Mouse (Mus musculus) embryonic facial prominence, embryonic 15.5 days (tissue): ENCODE results near the gene Olfr281. TPM values are rescaled to one million over a fixed set of nuclear protein-coding genes. Genes with fewer than 3 reads are reported as not detected.
"Not testable (repeated sequence)": the region's sequence is repeated elsewhere in the genome, so short reads cannot be mapped to it uniquely, and the experiment has no call there.

Experiments used
- ATAC-seq: fragments of 200-750 bp; cut with Nextera tagmentation; 2 replicates; pipeline ENCODE4 v1.8.0; 2017; ENCODE audit warnings: low read depth, moderate TSS enrichment; ENCODE audit not compliant: insufficient number of reproducible peaks, low FRiP score, low TSS enrichment
- H3K27ac ChIP-seq: fragments of 300-500 bp; sonication (generic); replicated peaks from 2 replicates; pipeline ENCODE4 v1.5.1; 2015; ENCODE audit warnings: mild to moderate bottlenecking, inconsistent platforms
- H3K27me3 ChIP-seq: fragments of 300-500 bp; sonication (generic); 2 replicates; pipeline ENCODE4 v1.6.1; 2015; ENCODE audit warnings: inconsistent platforms
- H3K36me3 ChIP-seq: fragments of 300-500 bp; sonication (generic); 2 replicates; pipeline ENCODE4 v1.6.1; 2015; ENCODE audit warnings: mild to moderate bottlenecking, inconsistent platforms
- H3K4me1 ChIP-seq: fragments of 300-500 bp; sonication (generic); 2 replicates; pipeline ENCODE4 v1.6.1; 2015; ENCODE audit warnings: inconsistent platforms
- H3K4me2 ChIP-seq: fragments of 300-500 bp; sonication (generic); replicated peaks from 2 replicates; pipeline ENCODE4 v1.6.1; 2015; ENCODE audit warnings: mild to moderate bottlenecking, inconsistent platforms
- H3K4me3 ChIP-seq: fragments of 300-500 bp; sonication (generic); replicated peaks from 2 replicates; pipeline ENCODE4 v1.5.1; 2015; ENCODE audit warnings: mild to moderate bottlenecking, inconsistent platforms
- H3K9ac ChIP-seq: fragments of 300-500 bp; sonication (generic); 2 replicates; pipeline ENCODE4 v1.6.1; 2015; ENCODE audit warnings: inconsistent platforms
- H3K9me3 ChIP-seq: fragments of 300-500 bp; sonication (generic); replicated peaks from 2 replicates; pipeline ENCODE4 v1.6.1; 2016; ENCODE audit warnings: inconsistent platforms
- WGBS: fragments of 180-500 bp; shearing (Covaris S2); methylation state at CpG from one replicate; pipeline ENCODE4 v1.1.7; 2015; 5-methylcytosine and 5-hydroxymethylcytosine counted together
- polyA plus RNA-seq: library from polyadenylated mRNA; unstranded; fragments of >200 nt; fragmentation: Nextera tagmentation; extraction: Ambion mirVana; gene quantifications from 2 replicates; pipeline ENCODE4 v1.2.1, GENCODE M21; 2015

Olfr281 gene
- polyA plus RNA-seq: 0.07 TPM in 1 of 2 replicates, not detected in the other

DNA sequence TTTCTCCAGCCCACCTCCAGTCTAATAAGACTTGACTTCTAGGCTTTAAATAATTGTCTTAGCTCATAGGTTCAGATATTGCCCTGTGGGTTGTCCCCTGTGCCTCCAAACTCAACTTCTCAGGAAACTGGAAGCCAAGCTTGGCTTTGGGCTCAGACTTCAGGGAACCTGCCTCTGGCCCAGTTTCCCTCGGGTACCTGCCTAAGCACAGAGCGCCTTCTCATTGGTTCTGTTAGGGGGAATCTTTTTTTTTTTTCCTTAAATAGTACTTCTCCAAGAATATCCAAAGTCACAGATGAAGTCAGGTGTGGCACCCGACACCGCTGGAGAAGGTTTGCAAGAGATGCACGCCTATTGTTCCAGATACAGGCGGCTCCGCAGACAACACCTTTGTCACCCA lies at the start of gene Olfr281:
TSS of gene Olfr281 (plus strand) at position 301 of the 400 bp plus-strand sequence.
- Histone ChIP-seq H3K4me1 (no peaks in the 10 kb centered on the region), H3K4me3 (no peak within 1 kb of the TSS), H3K27me3 (no peaks in the 10 kb centered on the region), H3K4me2 (no peak within 1 kb of the TSS), H3K36me3 (no peaks in the 10 kb centered on the region), H3K9ac (no peak within 1 kb of the TSS), H3K27ac (no peak within 1 kb of the TSS), H3K9me3 (no peaks in the 10 kb centered on the region)
- no peak for ATAC-seq
- WGBS: 92% methylated on average over 7 of the region's 7 CpGs

DNA sequence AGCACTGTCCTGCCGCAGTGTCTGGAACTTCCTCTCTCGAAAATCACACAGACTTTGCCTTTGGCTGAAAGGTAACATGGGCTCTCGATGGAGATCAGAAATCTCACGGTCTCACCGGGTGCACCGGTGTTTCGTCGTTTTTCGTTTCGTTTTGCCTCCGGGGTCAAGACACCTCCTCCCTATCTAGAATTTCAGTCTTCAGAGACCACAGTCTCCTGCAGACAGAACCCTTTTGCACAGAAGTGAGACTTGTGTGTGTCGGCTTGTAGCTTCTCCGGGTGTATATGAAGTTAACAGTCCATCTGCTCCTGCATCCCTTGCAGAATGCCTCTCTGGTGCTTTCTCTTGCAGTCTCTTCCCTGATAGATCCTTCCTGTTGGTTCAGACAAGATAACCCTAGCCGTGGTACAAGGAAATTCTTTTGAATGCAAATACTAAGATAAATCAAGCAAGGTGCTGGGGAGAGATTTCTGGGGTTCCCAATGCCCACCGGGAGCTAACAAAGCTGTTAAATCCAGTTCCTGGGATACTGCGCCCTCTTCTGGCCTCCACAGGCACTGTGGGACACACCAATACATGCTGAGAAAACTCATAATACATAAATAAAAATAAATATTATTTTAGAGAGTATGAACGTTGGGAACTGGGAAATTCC lies 43.9 kb upstream of the Olfr281 start:
- WGBS: 68% methylated on average over 17 of the region's 17 CpGs
- Histone ChIP-seq H3K4me3 (no peak overlapping the region), H3K4me1 (no peaks in the 10 kb centered on the region), H3K9ac (no peak overlapping the region), H3K27me3 (no peaks in the 10 kb centered on the region), H3K36me3 (no peaks in the 10 kb centered on the region), H3K4me2 (no peak overlapping the region), H3K9me3 (no peaks in the 10 kb centered on the region), H3K27ac (no peak overlapping the region)
- ATAC-seq: no peak

DNA sequence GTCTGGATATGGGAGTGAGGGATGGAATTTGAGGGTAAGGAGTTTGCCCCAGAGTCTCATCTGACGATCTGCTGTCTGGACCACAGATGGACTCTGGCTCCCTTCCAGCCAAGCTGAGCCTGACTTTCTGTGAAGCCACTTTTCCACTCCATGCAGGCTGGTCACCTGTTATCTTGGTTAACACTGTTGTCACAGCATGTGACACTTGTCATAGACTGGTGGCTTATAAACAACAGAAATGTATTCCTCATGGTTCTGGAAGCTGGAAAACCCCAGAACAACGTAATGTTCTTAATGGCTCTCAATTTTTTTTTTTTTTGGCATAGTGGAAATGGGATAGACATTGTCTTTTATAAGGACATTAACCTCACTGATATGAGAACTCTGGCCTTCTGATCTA lies 42.8 kb upstream of the Olfr281 start:
- Histone ChIP-seq H3K9me3 (no peaks in the 10 kb centered on the region), H3K27ac (no peak overlapping the region), H3K27me3 (no peaks in the 10 kb centered on the region), H3K4me3 (no peak overlapping the region), H3K4me1 (no peaks in the 10 kb centered on the region), H3K9ac (no peak overlapping the region), H3K36me3 (no peaks in the 10 kb centered on the region), H3K4me2 (no peak overlapping the region)
- 83% methylated on average over 2 of the region's 2 CpGs for WGBS
- ATAC-seq: no peak

DNA sequence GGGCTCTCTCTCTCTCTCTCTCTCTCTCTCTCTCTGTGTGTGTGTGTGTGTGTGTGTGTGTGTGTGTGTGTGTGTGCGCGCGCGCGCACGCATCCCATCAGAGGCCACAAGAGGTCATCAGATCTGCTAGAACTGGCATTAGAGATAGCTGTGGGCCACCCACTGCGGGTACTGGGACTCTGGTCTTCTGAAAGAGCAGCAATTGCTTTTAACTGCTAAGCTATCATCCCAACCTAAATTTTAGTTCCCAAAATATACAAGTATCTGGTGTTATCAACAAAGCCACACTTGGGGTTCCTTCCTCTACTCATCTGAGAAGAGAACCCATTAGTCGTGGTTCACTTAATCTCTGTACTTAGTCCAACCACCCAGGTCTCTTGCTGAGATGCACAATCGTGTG lies 42.1 kb upstream of the Olfr281 start:
- H3K27me3 ChIP-seq: no peaks in the 10 kb centered on the region
- H3K9ac ChIP-seq: no peak overlapping the region
- H3K9me3 ChIP-seq: no peaks in the 10 kb centered on the region
- WGBS: 93% methylated on average over 9 of the region's 9 CpGs
- no peak overlapping the region for H3K4me3 ChIP-seq
- no peaks in the 10 kb centered on the region for H3K4me1 ChIP-seq
- no peak overlapping the region for H3K27ac ChIP-seq
- no peaks in the 10 kb centered on the region for H3K36me3 ChIP-seq
- H3K4me2 ChIP-seq: no peak overlapping the region
- ATAC-seq: no peak

DNA sequence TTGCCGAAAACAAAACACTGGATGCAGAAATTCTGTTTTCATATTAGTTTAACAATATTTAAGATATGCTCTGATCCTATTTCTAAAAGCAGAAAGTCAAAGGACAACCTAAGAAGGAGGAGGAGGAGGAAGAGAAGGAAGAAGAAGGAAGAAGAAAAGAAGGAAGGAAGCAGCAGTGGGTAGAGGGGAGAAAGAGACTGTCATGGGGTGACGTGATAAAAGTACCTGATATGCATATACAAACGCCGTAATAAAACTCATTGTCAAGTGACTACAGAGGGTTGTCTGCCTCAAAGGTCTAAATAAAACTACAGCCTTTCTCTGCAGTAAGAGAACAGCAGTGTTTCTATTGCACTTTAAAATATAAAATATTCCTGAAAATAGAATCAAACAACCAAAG lies 36.4 kb upstream of the Olfr281 start:
- Histone ChIP-seq H3K4me1 (0 out of 2 replicates have a peak, but pooled peaks cover 5% of the 10 kb centered on the region), H3K4me2 (no peak overlapping the region), H3K36me3 (no peaks in the 10 kb centered on the region), H3K4me3 (no peak overlapping the region), H3K27ac (no peak overlapping the region), H3K27me3 (no peaks in the 10 kb centered on the region), H3K9ac (no peak overlapping the region), H3K9me3 (no peaks in the 10 kb centered on the region)
- no peak for ATAC-seq
- WGBS: 75% methylated on average over 4 of the region's 4 CpGs

DNA sequence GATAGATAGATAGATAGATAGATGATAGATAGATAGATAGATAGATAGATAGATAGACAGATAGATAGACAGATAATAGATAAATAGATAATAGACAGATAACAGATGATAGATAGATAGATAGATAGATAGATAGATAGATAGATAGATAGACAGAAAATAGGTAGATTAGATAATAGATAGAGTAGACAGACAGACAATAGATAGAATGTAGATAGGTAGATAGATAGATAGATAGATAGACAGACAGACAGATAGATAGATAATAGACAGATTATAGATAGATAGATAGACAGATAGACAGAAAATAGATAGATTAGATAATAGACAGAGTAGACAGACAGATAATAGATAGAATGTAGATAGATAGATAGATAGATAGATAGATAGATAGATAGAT lies 35.6 kb upstream of the Olfr281 start:
- not testable (repeated sequence) for H3K27ac ChIP-seq, H3K9me3 ChIP-seq, H3K4me1 ChIP-seq, H3K4me2 ChIP-seq, H3K9ac ChIP-seq, H3K27me3 ChIP-seq, ATAC-seq, H3K4me3 ChIP-seq, H3K36me3 ChIP-seq

DNA sequence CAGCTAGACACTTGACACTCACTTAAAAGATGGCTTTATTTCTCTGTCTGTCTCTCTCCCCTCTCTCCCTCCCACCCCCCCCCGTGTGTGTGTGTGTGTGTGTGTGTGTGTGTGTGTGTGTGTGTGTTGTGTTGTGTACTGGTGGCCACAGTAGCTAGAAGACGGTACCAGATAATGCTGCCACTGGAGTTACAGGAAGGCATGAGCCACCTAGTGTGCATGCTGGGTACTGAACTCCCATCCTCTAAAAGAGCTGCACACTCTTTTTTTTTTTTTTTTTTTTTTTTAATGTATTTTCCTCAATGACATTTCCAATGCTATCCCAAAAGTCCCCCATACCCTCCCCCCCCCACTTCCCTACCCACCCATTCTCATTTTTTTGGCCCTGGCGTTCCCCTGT lies 35.1 kb upstream of the Olfr281 start:
- H3K9ac ChIP-seq, H3K27me3 ChIP-seq, H3K27ac ChIP-seq, H3K4me1 ChIP-seq, H3K4me3 ChIP-seq, H3K9me3 ChIP-seq, H3K36me3 ChIP-seq, ATAC-seq, H3K4me2 ChIP-seq: not testable (repeated sequence)
- WGBS: 58% methylated on average over 2 of the region's 3 CpGs

DNA sequence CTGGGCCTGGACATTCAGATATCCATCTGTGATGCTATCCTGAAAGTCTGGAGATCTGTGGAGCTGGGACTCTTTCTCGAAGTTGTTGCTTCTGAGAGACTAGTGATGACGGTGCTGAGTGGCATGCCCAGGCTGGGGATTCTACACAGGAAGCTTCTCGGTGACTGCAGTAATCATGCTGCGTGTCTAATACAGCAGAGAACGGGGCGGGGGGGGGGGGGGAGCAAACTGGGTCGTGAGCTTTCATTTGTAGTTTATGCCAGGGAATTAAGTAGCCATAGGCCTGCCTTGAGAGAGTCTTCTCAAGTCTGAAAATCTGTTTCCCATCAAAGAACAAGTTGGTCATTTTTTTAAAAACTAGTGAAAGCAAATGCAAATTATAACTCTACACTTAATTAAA lies 34.3 kb upstream of the Olfr281 start:
- WGBS: 37% methylated on average over 7 of the region's 7 CpGs
- H3K27me3 ChIP-seq: no peaks in the 10 kb centered on the region

DNA sequence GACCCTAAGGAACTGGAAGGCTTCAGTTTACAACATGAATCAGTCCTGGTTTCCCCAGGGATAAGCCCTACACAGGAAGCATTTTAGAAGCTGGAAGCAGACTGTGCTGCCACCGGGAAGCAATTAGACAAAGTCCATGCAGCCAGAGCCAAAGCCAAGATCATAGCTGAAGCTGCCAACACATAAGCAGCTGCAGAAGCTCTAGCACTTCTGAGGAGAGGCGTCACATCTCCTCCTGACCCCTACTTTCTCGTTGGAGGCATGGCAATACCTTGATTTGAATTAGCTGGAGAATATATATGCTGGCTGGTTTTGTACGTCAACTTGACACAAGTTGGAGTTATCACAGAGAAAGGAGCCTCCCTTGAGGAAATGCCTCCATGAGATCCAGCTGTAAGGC lies 31.5 kb upstream of the Olfr281 start:
- H3K4me3 ChIP-seq: no peak overlapping the region
- no peak overlapping the region for H3K4me2 ChIP-seq
- no peak overlapping the region for H3K27ac ChIP-seq
- no peaks in the 10 kb centered on the region for H3K36me3 ChIP-seq
- 31% methylated on average over 4 of the region's 4 CpGs for WGBS
- no peaks in the 10 kb centered on the region for H3K9me3 ChIP-seq
- 0 out of 2 replicates have a peak, but pooled peaks cover 6% of the 10 kb centered on the region for H3K4me1 ChIP-seq
- no peak overlapping the region for H3K9ac ChIP-seq
- ATAC-seq: no peak
- no peaks in the 10 kb centered on the region for H3K27me3 ChIP-seq

More for the DNA sequence above, 34.3 kb upstream of the Olfr281 start:
- Histone ChIP-seq H3K4me1 (0 out of 2 replicates have a peak, but pooled peaks cover 6% of the 10 kb centered on the region), H3K27ac (no peak overlapping the region), H3K36me3 (no peaks in the 10 kb centered on the region), H3K4me2 (no peak overlapping the region), H3K9ac (no peak overlapping the region), H3K4me3 (no peak overlapping the region), H3K9me3 (no peaks in the 10 kb centered on the region)
- ATAC-seq: no peak

DNA sequence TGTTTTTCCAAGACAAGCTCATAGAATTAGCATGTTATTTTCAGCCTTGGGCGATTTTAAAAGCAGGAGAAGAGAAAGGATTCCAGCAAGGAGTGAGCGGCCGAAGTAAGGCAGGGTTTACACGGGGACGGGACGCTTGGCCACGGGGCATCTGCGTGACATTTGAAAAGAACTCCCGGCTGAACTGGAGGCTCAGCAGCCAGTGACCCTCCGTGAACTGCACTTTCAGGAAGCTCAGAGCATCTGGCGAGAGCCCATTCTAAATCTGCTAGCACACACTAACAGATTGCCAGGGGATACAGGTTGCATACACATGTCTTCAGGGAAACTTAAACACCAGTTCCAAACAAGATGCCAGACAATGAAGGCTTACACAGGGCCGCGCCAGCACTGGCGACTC lies 28.1 kb upstream of the Olfr281 start:
- 32% methylated on average over 14 of the region's 14 CpGs for WGBS
- no peak overlapping the region for H3K27ac ChIP-seq
- no peaks in the 10 kb centered on the region for H3K9me3 ChIP-seq
- H3K4me2 ChIP-seq: peak overlapping the region; percentile 22; the same call in 1 of the 2 replicates
- no peaks in the 10 kb centered on the region for H3K27me3 ChIP-seq
- H3K36me3 ChIP-seq: no peaks in the 10 kb centered on the region
- H3K9ac ChIP-seq: no peak overlapping the region
- ATAC-seq: no peak
- H3K4me1 ChIP-seq: 0 out of 2 replicates have a peak, but pooled peaks cover 6% of the 10 kb centered on the region
- H3K4me3 ChIP-seq: no peak overlapping the region

DNA sequence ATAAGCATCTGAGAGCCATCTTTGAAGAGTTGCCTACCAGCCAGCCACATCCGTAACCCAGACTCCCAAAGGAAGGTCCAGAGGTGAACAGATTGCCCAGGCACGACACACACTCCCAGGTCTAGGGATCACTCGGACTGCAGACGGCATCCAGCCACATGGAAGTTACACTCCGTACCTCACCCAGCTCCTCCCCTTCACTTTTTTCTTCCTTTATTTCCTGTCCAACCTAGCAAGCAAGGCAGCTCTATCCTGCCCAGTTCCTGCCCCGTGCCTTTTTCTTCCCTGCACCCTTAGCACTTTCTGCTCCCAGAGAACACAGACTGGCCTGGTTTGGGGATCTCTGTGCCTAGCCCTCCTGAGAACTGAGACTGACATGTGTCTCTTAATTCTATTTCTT lies 27.6 kb upstream of the Olfr281 start:
- peak overlapping the region; percentile 22; the same call in 1 of the 2 replicates for H3K4me2 ChIP-seq

DNA sequence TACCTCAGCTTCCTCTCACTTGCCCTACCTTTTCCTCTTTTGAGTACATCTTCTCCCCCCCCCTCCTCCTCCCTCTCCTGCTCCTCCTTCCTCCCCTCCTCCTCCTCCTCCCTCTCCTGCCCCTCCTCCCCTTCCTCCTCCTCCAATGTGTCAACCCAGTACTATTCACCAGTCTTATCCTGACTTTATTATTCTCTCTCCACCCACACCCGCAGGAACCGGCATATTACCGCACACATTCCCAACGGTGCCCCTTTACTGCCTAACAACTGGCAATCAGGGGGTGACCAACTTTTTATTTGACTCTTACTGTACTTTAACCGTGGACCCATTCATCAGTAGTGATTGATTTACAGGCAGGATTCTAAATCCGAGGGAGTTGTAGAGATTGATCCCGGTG lies 27.2 kb upstream of the Olfr281 start:
- Histone ChIP-seq H3K9me3 (no peaks in the 10 kb centered on the region), H3K4me1 (0 out of 2 replicates have a peak, but pooled peaks cover 6% of the 10 kb centered on the region), H3K4me2 (no peak overlapping the region), H3K27me3 (no peaks in the 10 kb centered on the region), H3K4me3 (no peak overlapping the region), H3K36me3 (no peaks in the 10 kb centered on the region), H3K27ac (no peak overlapping the region), H3K9ac (no peak overlapping the region)
- 86% methylated on average over 7 of the region's 7 CpGs for WGBS
- no peak for ATAC-seq

More for the DNA sequence above, 27.6 kb upstream of the Olfr281 start:
- H3K4me1 ChIP-seq: 0 out of 2 replicates have a peak, but pooled peaks cover 6% of the 10 kb centered on the region
- no peaks in the 10 kb centered on the region for H3K36me3 ChIP-seq
- no peaks in the 10 kb centered on the region for H3K27me3 ChIP-seq
- no peak overlapping the region for H3K9ac ChIP-seq
- WGBS: 37% methylated on average over 6 of the region's 6 CpGs
- H3K9me3 ChIP-seq: no peaks in the 10 kb centered on the region
- no peak overlapping the region for H3K27ac ChIP-seq
- H3K4me3 ChIP-seq: no peak overlapping the region
- no peak for ATAC-seq
